Mouse (Mus musculus): Measurements from ENCODE around the gene Gpr85.
"Not testable (repeated sequence)": the region's sequence is repeated elsewhere in the genome, so short reads cannot be mapped to it uniquely, and the experiment has no call there.

Gpr85 gene

DNA sequence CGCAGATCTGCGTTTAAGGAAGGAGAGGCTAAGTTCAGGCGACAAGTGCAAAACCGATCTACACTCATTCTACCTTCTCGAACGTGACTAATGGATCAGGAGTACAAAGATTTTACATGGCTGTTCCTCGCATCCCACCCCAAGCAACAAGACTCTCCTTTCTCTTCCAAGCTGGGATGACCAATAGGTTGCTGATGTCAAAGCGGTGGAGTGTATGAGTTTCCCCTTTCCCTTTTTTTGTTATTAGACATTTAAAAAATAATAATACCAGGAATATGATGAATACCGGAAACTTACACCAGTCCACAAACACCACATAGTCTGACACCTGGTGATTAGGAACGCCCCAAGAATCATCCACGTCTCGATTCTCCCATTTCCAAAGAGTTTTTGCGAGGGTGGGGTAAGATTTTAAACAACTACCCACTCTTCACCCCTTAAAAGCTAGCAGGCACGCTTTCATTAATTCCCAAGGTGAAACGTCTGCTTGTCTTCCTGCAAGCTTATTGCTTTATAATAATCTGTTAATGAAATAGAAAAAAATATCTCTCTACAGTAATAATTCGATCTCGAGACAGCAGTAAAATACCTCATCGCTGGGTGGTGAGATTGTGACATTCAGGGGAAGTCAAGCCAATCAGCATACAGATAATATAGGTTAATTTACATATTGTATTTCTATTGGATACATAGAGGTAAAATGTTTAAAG lies at the start of gene Gpr85:
Gene Gpr85, minus strand, starts transcription at position 598 of the 710 bp plus-strand sequence.
- peak; percentile 13 to 17 for DNase-seq

DNA sequence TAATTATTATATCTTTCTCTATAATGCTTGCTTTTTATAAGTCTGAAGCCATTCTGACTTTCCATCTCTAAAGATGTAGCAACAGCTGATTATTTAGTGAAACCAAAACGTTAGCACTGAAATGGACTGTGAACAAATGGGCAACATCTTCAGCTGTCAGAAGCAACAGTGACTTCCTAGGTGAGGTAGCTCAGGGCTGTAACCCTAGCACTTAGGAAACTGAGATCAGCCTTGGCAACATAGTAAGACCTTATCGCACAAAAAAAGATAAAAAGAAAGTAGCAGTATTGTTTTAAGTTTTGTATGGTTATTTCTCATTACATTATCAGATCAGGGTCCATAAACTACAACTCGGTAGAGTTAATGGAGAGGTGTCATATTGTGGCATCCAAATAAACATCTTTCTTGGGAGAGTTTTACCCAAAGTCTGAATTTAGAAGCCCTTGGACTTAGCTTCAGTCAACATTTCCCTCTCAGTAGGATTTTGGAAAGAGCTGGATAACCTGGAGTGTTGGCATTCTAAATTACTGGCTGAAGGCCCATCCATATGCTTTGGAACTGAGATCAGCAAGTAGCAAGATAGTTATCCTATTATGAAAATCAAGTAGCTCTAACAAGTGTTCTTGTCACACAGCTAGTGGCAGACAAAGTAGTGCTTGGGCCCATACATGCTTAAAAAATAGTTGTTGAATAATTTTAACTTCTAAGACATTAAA lies 45.3 kb upstream of the Gpr85 start:
- DNase-seq: no peak

DNA sequence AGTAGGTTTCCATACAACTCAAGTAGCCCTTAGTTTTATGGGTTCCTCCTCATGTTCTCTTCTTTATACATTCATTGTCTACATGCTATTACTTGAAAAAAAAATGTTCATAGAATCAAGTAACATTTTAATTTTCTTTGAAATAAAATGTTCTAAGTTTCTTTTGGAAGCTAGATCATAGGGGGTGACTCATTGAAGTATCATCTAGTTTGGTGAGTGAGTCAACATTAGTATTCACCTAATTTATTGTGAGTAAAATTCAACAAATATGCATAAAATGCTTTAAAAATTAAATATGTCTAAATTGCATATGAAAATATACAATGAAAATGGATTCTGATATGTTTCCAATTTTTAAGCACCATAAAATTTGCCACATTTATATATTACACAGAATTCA lies 43.2 kb upstream of the Gpr85 start:
- DNase-seq: no peak

DNA sequence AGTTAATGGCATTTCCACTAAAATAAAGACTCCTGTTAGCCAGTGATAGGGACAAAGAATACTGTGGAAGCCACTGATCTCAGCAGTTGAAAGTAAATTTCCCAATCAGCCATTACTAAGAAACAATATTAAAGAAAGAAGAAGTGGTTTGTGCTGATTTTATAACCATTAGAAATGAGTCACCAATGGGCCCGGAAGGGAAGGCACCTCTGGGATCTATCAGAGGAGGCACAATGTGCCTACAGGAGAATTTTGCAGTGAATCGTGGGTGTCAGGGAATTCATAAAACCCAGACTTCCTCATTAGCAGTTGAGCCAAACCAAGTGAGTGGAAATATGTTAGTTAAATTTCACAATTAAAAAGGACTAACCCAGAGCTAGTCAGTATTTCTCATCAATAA lies 34.2 kb upstream of the Gpr85 start:
- DNase-seq: no peak

DNA sequence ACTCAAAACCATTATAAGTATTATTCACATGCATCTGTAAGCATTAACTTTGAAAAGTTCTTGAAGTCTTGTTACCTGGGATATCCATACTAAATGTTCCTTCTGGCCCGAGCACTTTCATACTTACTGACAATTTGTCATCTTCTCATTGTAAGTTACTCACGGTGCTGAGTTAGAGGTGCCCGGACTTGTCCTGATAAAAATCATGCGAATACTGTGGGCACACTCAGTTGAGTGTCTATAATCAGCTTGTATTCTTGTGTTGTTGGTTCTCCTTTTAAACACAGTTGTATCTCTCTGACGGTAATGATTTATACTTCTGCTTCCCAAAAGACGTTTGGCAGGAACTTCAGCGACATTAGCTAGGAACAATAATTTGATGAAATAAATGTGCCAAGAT lies 32.3 kb upstream of the Gpr85 start:
- DNase-seq: no peak

DNA sequence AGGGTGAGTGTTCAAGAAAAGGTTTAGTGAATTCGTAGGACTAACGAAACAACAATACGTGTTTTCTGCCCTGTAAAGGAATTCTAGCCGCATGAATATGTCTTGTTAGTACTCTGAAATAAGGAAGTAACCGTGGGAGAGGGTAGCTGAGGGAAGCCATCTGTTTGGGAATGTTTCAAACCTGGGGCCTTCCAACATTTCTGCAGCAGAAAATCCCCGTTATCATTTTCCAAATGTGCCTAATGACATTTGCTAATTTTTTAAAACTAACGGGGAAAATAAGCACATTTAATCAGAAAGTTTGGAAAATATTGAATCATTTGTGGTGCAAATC lies 31.9 kb upstream of the Gpr85 start:
- DNase-seq: no peak

DNA sequence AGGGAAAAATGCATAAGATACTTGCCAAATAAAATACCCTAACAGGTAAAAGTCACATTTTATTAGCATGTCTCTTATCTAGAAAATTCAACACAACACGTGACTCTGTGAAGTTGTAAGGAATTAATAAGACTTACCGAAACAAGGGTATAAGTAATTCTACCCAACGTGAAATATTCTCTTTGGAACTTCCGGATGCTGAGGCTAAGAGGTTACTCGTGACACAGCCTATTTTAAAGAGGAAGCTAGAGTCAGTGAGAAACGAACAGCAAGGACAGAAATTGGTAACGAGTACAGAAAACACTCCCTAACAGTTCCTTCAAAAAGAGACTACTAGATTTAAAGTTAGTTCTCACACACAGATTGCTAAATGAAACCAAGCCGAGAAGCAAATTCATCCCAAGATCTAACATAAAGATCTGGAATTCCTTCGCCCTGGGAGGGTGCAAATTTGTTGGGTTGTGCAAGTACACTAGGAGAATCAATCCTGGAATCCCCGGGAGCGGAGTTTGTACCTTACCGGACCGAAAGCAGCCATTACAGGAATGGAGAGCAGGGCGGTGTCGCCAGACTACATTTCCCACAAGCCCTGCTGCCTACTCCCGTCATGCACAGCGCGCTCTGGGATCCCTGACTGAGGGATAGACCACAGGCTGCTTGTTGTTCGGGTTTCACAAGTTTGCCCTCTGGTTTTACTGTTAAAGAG lies 31.3 kb upstream of the Gpr85 start, which contains the start of gene 2610001J05Rik:
Gene 2610001J05Rik, minus strand, starts transcription at position 600 of the 706 bp plus-strand sequence.
- peak; percentile 88 to 89 for DNase-seq

DNA sequence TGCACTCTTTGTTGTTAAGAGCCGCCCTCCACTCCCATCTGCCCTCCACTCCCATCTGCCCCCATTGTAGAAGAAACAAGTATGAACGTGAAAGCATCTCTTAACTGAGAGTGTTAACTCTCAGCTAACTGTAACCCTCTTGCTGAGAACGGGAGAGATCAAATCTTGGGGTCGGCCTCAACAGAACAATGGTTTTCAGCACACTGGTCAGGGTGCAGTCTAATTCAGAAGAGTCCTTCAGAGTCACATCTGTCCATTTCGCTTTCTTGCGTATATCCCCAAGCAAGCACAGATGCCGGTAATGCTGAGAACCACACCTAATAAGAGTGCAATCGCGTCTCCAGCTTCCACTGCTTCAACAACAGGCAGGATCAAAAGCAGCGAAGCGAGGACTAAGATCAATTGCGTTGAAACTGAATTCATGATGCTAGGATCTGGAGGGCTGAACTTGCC lies 30.6 kb upstream of the Gpr85 start:
- DNase-seq: peak in 1 of 2 experiments; percentile 11

DNA sequence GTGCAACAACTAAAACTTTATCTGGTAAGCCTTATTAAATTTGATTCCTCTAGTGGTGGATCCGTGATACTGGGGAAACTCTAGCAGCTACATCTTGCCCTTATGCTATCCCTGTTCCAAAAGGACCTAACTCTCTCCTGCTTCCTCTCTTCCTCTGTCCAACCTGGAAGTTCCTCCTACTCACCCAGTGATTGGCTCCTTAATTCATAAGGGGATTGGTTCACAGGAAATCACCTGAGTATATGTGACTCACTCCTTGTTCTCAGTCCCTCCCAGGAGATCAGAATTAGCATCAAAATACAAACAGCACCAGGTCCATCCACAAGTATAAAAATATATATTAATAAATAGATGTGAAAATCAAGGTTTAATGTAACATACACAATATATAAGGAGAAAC lies 20.9 kb upstream of the Gpr85 start:
- no peak for DNase-seq

DNA sequence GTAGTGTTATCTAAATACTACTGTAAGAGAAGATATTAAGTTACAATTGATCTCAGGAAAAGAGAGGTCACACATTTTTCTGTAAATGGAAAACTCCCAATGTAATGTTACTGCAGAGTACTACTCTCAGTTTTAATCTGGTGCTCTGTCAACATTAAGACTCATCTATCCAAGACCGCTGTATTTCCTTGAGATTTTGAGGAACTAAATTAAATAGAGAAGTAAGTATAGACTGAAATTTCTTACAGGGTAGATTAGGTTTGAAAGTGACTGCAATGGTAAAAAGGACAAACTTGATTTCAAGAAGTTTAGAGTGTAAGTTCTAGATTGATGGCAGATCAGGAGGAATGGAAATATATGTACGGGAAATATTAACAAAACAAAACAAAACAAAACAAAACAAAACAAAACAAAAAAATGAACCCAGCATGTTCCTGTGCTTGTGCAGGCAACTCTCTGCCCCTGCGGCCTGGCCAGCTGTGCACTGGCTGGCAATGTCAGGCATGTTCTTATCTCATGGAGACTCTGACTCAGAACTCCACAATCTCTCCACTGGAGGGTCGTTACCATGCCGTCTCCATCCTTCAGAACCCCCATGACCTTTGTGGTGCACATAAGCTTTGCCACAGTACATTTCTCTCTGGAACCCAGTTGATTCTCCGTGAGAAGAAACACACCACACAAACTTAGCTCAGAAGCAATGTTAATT lies 20.3 kb upstream of the Gpr85 start:
- DNase-seq: no peak

DNA sequence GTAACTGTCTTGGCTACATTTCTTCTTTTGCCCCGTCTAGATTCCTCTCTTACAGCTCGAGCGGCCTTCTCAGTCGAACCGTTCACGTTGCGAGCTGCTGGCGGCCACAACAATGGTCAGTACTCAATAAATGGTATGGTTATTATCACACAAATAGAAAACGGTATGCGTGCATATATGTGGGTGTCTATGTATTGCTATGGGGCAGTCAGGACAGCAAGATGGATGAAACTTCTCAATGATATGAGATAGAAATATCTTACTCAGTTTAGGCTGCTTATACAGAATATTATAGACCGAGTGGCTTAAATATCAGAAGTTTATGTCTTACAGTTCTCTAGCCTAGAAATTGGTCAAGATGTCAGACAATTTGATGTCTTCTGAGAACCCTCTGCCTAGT lies 14.5 kb upstream of the Gpr85 start:
- DNase-seq: no peak

DNA sequence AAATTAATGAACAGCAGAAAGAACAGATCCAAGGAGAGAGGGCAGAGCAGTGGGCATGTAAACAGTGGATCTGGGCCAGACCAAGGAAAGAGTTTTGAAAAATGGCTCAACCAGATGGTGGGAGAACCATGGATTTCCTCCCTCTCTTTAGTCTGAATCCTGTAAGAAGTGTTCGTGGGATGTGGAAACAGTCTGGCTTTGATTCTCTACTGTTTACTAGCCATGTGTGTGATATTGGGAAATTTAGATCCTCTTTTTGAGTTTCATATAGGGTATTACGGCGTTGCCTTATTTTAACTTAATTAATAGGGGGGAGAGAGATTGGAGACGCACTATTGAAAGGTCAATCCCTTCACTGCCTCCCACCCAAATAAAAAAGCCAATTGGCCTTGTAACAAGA lies 13.5 kb upstream of the Gpr85 start:
- DNase-seq: no peak

DNA sequence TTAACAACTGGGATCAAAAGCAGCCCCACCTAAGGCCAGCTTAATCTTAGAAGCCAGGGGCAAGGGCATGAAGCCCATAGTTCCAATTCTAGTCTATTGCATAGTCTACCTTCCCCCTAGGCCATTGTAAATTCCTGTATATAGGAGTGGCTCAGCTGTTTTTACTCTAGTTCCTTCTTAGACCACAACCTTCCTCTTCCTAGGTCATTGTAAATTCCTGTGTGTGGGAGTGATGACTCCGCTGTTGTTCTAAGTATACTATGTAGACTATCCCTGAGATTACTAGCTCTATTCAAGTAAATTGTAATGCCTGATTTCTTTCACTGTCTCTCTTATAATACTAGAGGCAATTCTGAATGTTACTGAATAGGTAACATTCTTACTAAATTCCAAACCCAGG lies 6.3 kb upstream of the Gpr85 start:
- DNase-seq: not testable (repeated sequence)

DNA sequence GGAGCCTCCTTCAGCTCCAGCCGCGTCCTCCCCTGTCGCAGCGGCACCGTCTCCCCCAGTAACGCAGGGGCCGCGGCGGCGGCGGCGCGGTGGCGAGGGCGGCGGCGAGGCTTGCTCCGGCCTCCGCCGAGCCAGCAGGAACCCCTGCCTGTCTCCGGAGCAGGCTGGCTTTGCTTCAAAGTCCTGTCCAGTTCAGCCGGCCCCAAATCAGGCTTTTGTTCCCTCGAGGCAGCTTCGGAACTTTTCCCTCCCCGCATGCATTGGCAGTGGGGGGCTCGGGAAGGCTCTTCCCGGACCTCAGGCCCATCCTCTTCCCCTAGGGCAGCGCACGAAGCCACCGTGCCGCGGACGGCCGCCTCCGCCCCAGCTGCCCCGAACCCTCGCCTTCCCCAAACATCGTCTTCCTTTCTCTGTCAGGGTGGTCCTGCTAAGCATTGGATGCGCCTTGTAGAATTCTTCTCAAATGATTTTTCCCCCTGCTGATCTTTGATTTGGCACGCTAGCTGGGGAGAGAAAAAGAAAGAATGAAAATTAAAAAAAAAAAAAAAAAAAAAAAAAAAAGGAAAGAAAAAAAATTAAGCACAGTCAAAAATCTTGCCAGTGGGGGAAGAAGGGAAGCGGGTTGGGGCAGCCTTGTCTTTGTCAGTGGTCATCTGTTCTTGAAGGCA lies 931 bp downstream of the Gpr85 start:
- DNase-seq: peak; percentile 47 to 54

DNA sequence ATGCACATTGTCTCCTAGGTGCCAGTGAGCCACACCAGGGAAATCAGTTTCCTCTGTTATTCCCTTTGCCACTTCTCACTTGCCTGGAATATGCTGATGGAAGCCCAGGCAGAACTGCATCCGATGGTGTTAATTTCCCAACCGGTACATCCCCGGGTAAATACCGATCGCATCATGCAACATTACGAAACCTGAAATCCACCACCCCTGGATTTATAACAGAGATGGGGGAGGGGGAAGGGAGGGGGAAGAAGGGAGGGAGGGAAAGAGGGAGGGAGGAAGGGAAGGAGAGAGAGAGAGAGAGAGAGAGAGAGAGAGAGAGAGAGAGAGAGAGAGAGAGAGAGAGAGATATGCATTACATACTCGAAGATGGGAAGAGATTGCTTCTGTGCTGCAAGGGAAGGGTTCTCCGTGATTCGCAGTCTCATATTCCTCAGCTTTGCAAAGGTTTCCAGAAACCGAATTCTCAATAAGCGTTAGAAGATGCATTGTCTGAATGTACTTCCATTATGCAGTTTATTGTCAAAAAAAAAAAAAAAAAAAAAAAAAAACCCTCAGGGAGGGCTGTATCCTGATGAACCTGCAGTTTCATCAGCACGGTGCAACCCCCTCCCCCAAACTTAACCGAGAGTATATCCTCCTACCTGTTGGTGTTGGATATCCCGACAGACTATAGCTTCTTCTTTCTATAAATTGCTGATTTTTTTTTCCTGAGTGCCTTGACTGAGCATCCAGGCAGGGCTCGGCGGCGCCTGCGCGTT lies 1.6 kb downstream of the Gpr85 start:
- peak in 1 of 2 experiments; percentile 7 for DNase-seq

DNA sequence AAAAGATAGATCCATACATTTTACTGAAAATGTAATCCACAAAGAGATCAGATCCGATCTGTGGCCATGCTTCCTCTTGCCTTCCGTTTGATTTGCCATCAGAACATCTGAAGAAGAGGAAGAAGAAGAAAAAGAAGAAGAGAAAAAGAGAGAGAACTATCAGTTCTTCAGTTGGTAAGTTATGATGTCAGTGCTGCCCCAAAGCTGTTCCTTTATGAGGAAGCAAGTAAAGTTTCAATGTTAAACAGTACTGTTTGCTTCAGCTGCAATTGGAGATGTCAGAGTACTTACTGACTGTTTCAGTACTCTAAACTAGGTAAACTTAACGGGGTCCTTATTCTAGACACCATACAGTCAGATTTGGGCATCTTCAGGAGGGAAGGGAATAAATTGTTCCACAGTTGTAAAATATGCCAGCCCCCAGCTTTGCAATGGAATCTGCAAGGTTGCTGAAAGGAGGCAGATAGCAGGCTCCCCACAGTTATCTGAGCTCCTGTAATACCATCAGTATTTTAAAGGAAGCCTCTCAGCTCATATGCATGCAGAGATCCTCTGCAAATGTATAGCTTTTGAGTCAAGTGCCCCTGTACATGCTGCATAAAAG lies 2.7 kb downstream of the Gpr85 start:
- DNase-seq: peak; percentile 2 to 8

DNA sequence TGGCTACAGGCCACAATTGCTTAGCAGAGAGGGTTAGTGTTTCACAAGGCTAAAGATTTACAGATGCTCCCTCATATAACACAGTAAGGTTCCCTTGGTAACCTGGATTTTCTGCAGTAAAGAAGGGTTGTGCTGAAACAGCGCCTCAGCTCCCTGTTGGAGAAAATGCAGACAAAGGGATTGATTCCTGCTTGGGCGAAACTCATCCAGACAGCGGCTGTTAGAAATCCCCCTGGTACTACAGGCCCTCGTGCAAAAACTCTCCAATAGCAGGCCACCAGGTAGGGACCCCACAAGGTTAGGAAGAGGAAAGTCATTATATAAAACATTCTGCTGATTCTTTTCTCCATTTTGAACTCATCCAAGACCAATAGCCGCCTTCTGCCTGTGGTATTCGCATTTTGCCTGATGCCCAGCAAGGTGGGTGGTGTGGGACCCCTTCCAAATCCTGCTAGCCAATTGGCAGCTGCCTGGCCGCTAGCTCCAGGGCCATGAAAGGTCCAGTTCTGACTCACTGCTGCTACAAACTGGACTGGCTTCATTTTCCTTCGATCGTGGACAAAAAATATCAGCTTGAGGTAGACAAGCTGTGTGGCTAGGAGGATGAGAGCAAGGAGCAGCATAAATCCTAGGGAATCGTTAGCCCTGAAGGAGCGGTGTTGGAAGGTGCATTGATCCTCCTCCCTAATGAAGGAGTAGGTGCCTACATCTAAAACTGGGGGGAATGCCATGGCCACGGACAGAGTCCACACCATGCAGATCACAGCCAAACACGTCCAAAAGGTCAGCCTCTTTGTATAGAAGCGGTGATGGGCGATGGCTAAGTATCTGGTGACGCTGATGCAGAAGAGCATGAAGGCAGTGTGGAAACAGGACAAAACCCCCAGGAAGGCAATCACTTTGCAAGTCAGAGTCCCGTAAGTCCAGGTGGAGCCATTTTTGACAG lies 3.7 kb downstream of the Gpr85 start:
- peak in 1 of 2 experiments; percentile 5 for DNase-seq

DNA sequence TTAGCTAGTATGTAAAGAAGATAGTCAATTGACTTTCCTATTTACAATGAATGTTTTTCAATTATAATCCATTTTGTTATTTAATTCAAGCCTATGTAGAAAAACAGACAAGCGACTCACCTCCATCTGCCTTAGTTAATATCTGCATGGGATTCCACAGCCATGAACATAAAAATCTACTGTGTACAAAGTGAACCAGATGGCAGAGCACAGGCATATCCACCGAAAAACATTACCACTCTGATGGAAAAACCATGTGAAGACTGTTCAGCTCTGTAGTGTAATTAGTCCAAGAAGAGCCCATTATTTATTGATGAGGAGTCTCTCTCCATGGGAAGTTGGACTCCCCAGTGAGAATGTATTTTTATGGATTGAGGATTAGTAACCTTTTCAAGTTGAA lies 7.0 kb downstream of the Gpr85 start:
- DNase-seq: no peak

DNA sequence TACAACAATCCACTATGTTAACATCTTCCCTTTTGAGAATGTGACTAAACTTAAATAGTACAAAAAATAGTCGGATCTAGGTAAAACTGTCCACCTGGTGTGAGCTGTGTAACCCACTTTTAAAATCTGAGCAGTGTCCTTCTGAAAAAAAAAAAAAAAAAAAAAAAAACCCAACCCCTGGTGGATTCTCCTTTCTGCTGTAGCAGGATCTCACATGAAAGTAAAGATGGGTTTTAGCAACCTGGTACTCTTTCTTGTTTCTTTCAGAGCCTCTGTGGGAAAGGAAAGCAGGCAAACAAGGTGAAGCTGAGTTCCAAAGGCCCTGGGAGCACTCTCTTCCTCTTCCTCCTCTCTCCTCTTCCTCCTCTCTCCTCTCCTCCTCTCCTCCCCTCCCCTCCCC lies 10.9 kb downstream of the Gpr85 start:
- DNase-seq: no peak

DNA sequence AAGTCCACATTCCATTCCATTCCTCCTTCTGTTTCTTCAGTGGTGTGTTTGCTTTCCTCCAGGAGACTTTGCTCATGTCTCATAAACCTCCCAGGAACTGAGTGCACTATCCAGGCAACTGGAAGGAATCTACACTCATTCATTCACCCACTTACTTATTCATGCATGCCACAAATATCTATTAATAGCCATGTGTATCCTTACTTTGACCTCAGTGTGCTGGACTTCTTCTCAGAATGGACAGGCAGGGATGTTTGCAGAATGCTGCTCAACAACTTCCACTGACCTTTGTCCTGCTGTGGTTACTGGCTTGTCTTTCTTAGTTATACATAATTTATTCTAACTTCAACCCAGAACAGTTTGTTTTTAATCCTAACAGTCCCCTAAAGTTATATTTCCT lies 23.1 kb downstream of the Gpr85 start:
- DNase-seq: no peak

Measured in B cell, adult 2 months (primary cell).